Mouse (Mus musculus): Measurements from ENCODE around the gene Sec22a. TPM values are rescaled to one million over a fixed set of nuclear protein-coding genes. Genes with fewer than 3 reads are reported as not detected.
A peak's percentile ranks its signal among the peaks of the same experiment; 100 is the strongest.

The Sec22a gene
- polyA plus RNA-seq, 2 experiments, result 30.1 to 49.8 TPM

DNA sequence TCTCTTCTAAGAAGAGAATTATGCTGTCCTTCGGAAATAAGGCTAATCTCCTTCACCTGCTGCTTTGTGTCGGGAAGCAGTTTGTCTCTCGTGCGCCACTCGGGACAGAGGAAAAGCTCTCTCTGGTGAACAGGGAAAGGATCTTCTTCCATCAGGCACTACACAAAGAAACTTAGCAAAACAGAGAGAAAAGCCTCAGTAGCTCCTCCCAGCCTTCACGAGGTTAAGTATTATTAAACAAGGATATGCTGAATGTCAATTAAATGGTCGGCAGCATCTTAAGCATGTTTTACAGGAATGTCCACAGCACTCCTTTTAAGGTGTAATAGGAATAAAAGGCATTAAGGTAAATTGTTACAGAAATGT, 328 bp upstream of the Sec22a start:
- H3K4me2 ChIP-seq (replicated peaks; ENCODE audit: low read depth, low read length, severe bottlenecking), result peak overlapping the region; percentile 88
- WGBS, result 2% methylated on average over 7 of the region's 7 CpGs
- DNase-seq (ENCODE audit: low spot score), result no peak
- no peak for ATAC-seq (ENCODE audit: low FRiP score, low read depth)
- no peaks in the 10 kb centered on the region for H3K27me3 ChIP-seq (ENCODE audit: control insufficient read depth, insufficient read depth, low read length)
- TF ChIP-seq POLR2A (IDR thresholded peaks at IDR 0.05; ENCODE audit: borderline replicate concordance, extremely low read depth, insufficient read depth, insufficient read length), result no peak
- H3K4me3 ChIP-seq (replicated peaks; ENCODE audit: low read length), result peak overlapping the region; percentile 91
- H3K9me3 ChIP-seq (ENCODE audit: control insufficient read depth, low read length), result no peaks in the 10 kb centered on the region
- peaks cover 6% of the 10 kb centered on the region for H3K4me1 ChIP-seq (ENCODE audit: control insufficient read depth, insufficient read depth, low read length)
- peaks cover 7% of the 10 kb centered on the region for H3K36me3 ChIP-seq (ENCODE audit: control insufficient read depth, insufficient read depth, low read length)
- H3K9ac ChIP-seq (ENCODE audit: low read depth, low read length, severe bottlenecking), result no peak overlapping the region
- H3K27ac ChIP-seq (replicated peaks; ENCODE audit: low read depth, low read length), result no peak overlapping the region

DNA sequence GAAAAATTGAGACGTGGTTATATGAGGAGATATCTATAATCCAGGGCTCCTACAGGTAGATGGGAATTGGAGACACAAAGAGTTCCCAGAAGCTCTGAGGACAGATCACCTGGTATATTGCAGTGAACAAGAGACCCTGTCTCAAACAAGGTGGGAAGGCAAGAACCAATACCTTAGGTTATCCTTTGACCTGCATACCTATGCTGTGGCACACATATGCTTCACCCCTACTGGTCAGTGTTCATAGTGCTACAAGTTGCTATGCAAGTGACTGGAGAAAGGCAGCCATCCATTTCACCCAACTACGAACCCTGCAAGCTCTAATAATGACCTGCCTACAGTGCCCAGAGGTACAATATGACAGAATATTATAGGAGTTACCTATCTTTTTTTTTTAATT, 1.5 kb downstream of the Sec22a start:
- H3K4me3 ChIP-seq (replicated peaks; ENCODE audit: low read length), result no peak overlapping the region
- ATAC-seq (ENCODE audit: low FRiP score, low read depth) (no peak), DNase-seq (ENCODE audit: low spot score) (no peak)
- no peaks in the 10 kb centered on the region for H3K9me3 ChIP-seq (ENCODE audit: control insufficient read depth, low read length)
- H3K36me3 ChIP-seq (ENCODE audit: control insufficient read depth, insufficient read depth, low read length), result peaks cover 9% of the 10 kb centered on the region
- H3K4me1 ChIP-seq (ENCODE audit: control insufficient read depth, insufficient read depth, low read length), result peaks cover 6% of the 10 kb centered on the region
- no peak overlapping the region for H3K27ac ChIP-seq (replicated peaks; ENCODE audit: low read depth, low read length)
- no peak overlapping the region for H3K4me2 ChIP-seq (replicated peaks; ENCODE audit: low read depth, low read length, severe bottlenecking)
- no peak overlapping the region for H3K9ac ChIP-seq (ENCODE audit: low read depth, low read length, severe bottlenecking)
- no peaks in the 10 kb centered on the region for H3K27me3 ChIP-seq (ENCODE audit: control insufficient read depth, insufficient read depth, low read length)
- WGBS, result 88% methylated on average over 2 of the region's 2 CpGs
- no peak for TF ChIP-seq POLR2A (IDR thresholded peaks at IDR 0.05; ENCODE audit: borderline replicate concordance, extremely low read depth, insufficient read depth, insufficient read length)

- Histone ChIP-seq H3K27ac (replicated peaks; ENCODE audit: low read depth, low read length) (no peak overlapping the region), H3K4me2 (replicated peaks; ENCODE audit: low read depth, low read length, severe bottlenecking) (no peak overlapping the region), H3K4me3 (replicated peaks; ENCODE audit: low read length) (no peak overlapping the region), H3K4me1 (ENCODE audit: control insufficient read depth, insufficient read depth, low read length) (peaks cover 6% of the 10 kb centered on the region), H3K27me3 (ENCODE audit: control insufficient read depth, insufficient read depth, low read length) (no peaks in the 10 kb centered on the region), H3K36me3 (ENCODE audit: control insufficient read depth, insufficient read depth, low read length) (peaks cover 9% of the 10 kb centered on the region), H3K9me3 (ENCODE audit: control insufficient read depth, low read length) (no peaks in the 10 kb centered on the region), H3K9ac (ENCODE audit: low read depth, low read length, severe bottlenecking) (no peak overlapping the region)
- ATAC-seq (ENCODE audit: low FRiP score, low read depth), result no peak
- 31% methylated on average over 6 of the region's 6 CpGs for WGBS
- no peak for TF ChIP-seq POLR2A (IDR thresholded peaks at IDR 0.05; ENCODE audit: borderline replicate concordance, extremely low read depth, insufficient read depth, insufficient read length)
- peak; percentile 55 for DNase-seq (ENCODE audit: low spot score)
These were observed 3.1 kb downstream of the Sec22a start for GRCm38 (mm10) chr16:35360593-35360992.

DNA sequence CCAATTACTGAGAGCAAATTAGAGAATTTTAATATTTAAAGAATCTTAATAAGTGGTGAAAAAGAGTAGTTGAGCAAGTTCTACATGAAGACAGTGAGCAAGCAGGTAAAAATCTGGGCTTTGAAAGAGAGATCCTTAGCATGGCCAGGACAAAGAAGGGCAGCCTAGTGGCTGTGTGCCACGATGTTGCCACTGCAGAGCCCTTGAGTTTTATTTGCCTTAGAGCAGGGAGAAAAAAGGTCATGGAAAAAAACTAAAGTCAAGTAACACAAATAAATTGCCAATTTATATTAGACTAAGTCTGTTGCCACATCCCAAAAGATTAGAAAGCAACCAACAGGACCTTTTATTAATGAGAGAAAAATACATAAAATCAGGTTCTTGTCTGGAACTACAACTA, 6.3 kb downstream of the Sec22a start:
- Histone ChIP-seq H3K4me3 (replicated peaks; ENCODE audit: low read length) (no peak overlapping the region), H3K9me3 (ENCODE audit: control insufficient read depth, low read length) (no peaks in the 10 kb centered on the region), H3K36me3 (ENCODE audit: control insufficient read depth, insufficient read depth, low read length) (peaks cover 9% of the 10 kb centered on the region), H3K4me2 (replicated peaks; ENCODE audit: low read depth, low read length, severe bottlenecking) (no peak overlapping the region), H3K4me1 (ENCODE audit: control insufficient read depth, insufficient read depth, low read length) (no peaks in the 10 kb centered on the region), H3K9ac (ENCODE audit: low read depth, low read length, severe bottlenecking) (no peak overlapping the region), H3K27me3 (ENCODE audit: control insufficient read depth, insufficient read depth, low read length) (no peaks in the 10 kb centered on the region), H3K27ac (replicated peaks; ENCODE audit: low read depth, low read length) (no peak overlapping the region)
- 66% methylated on average over 1 of the region's 1 CpGs for WGBS
- TF ChIP-seq POLR2A (IDR thresholded peaks at IDR 0.05; ENCODE audit: borderline replicate concordance, extremely low read depth, insufficient read depth, insufficient read length), result no peak
- ATAC-seq (ENCODE audit: low FRiP score, low read depth), result no peak
- DNase-seq (ENCODE audit: low spot score), result no peak

GRCm38 (mm10) chr16:35330451-35330850, 33.3 kb downstream of the Sec22a start:
- Histone ChIP-seq H3K4me3 (replicated peaks; ENCODE audit: low read length) (no peak overlapping the region), H3K27me3 (ENCODE audit: control insufficient read depth, insufficient read depth, low read length) (no peaks in the 10 kb centered on the region), H3K36me3 (ENCODE audit: control insufficient read depth, insufficient read depth, low read length) (peaks cover 8% of the 10 kb centered on the region), H3K9ac (ENCODE audit: low read depth, low read length, severe bottlenecking) (no peak overlapping the region), H3K9me3 (ENCODE audit: control insufficient read depth, low read length) (no peaks in the 10 kb centered on the region), H3K4me2 (replicated peaks; ENCODE audit: low read depth, low read length, severe bottlenecking) (no peak overlapping the region), H3K4me1 (ENCODE audit: control insufficient read depth, insufficient read depth, low read length) (no peaks in the 10 kb centered on the region), H3K27ac (replicated peaks; ENCODE audit: low read depth, low read length) (no peak overlapping the region)
- 57% methylated on average over 1 of the region's 1 CpGs for WGBS
- DNase-seq (ENCODE audit: low spot score) (no peak), ATAC-seq (ENCODE audit: low FRiP score, low read depth) (no peak)
- TF ChIP-seq POLR2A (IDR thresholded peaks at IDR 0.05; ENCODE audit: borderline replicate concordance, extremely low read depth, insufficient read depth, insufficient read length), result no peak

- ATAC-seq (ENCODE audit: low FRiP score, low read depth) (no peak), DNase-seq (ENCODE audit: low spot score) (no peak)
- WGBS, result 81% methylated on average over 2 of the region's 2 CpGs
- no peaks in the 10 kb centered on the region for H3K4me1 ChIP-seq (ENCODE audit: control insufficient read depth, insufficient read depth, low read length)
- H3K27me3 ChIP-seq (ENCODE audit: control insufficient read depth, insufficient read depth, low read length), result no peaks in the 10 kb centered on the region
- TF ChIP-seq POLR2A (IDR thresholded peaks at IDR 0.05; ENCODE audit: borderline replicate concordance, extremely low read depth, insufficient read depth, insufficient read length), result no peak
- H3K9ac ChIP-seq (ENCODE audit: low read depth, low read length, severe bottlenecking), result no peak overlapping the region
- no peaks in the 10 kb centered on the region for H3K9me3 ChIP-seq (ENCODE audit: control insufficient read depth, low read length)
- H3K4me3 ChIP-seq (replicated peaks; ENCODE audit: low read length), result no peak overlapping the region
- no peaks in the 10 kb centered on the region for H3K36me3 ChIP-seq (ENCODE audit: control insufficient read depth, insufficient read depth, low read length)
- H3K4me2 ChIP-seq (replicated peaks; ENCODE audit: low read depth, low read length, severe bottlenecking), result no peak overlapping the region
- no peak overlapping the region for H3K27ac ChIP-seq (replicated peaks; ENCODE audit: low read depth, low read length)
These were observed 43.9 kb downstream of the Sec22a start for GRCm38 (mm10) chr16:35319773-35320172.

Data from limb, embryonic 14.5 days (tissue).